Mouse (Mus musculus) retina, postnatal 7 days (tissue): ENCODE measurements around the gene Gm32742.
"Not testable (repeated sequence)": the region's sequence is repeated elsewhere in the genome, so short reads cannot be mapped to it uniquely, and the experiment has no call there.

Experiments
- DNase-seq: peaks from one replicate; pipeline ENCODE4 v3.0.0-alpha.2; 2012; ENCODE audit warnings: low read depth, low spot score

Gene Gm32742

DNA sequence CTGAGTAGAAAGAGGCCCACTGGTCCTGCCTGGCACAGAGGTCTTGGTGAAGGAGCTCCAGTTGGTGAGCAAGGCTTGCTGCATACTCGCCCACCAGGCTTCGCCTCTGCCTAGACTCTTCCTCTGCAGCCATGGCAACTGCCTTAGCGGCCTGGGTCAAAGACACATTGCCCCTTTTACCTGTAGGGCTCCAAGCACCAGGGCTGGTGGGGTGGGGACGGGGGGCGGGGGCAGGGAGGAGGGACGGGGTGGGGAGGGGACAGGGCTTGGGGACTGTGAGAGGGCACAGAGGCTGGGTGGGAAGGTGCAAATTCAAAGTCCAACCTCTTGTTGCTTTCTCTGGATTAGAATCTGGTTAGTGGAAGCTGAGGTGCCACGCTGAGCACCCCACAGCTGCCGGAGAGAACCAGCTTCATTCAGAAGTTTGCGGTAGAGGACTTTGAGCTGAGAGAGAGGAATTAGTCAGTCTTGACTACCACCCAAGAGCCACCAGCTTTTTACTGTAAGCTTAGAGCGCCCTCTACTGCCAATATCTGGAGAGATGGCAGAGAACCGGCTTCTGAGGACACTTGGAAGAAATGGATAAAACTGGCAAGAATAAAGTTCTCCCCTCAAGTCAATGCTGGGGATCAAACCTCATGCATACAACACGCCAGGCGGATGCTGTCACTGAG is 13.1 kb downstream of the Gm32742 start:
- peak; percentile 62 for DNase-seq

DNA sequence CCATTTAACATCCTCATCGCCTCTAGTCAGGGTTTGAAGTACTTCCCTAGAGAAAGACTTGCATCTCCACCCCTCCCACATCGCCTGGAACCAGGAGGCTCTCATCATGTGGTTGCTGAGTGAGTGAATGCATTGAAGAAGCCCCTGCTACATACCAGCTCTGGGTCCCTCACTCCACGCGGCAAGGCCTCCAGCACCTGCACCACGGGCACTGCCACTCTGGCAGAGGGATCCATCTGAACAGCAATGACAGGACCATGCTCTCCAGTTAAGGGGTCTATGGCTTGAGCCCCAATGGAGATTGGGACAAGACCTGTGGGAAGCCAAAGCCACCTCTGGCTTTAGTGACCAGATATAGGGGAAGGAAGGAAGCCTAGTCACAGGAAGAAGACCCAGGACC is 18.0 kb downstream of the Gm32742 start:
- no peak for DNase-seq

DNA sequence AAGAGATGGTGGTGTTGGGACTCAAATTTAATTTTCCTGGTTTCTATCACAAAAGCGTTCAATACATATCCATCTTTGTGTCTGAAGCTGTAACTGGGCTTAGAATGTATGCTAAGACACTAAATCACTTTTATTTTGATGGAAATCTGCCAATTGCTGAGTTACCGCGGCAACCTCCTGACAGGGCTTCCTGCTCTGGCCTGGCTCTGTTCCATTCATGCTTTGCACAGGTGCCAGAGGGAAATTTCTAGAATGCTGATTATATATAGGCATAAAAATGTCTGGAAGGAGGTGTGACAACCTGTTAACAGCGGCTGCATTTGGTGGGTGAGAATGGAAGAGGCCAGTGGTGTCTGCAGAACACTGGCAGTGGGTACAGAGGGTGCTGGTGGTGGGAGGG is 18.8 kb downstream of the Gm32742 start:
- no peak for DNase-seq

DNA sequence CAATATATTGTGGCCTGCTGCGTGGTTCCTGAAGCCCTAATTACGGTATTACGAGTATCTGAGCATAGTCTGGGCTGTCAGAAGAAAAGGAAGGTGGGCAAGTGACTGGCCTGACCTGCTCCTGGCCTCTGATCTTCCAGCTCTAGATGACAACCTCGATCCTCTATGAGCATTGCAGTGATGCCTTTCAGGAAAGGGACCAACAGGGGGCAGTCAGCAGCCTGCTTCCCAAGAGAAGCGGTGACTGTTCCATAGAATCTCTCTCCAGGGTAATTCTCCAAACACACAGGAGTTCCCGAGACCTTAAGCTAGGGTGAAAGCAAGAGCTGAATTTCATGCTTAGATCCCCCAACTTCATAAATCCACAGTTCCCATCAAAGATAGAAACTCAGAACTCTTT is 21.1 kb downstream of the Gm32742 start:
- DNase-seq: no peak

DNA sequence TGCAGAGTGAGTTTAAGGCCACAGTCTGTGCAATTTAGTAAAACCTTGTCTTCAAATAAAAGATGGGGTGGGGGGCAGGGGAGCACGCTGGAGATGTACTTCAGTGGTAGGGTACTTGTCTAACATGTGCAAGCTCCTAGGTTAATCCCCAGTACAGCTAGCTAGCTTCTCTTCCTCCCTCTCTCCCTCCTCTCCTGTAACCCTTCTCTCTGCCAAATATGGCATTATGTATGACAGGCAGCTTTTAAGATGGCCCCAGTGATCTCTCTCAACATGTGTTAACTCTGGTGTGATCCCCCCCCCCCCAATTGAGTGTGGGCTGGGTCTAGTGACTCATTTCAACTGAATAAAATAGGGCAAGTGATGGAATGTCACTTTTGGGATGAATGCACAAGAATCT is 21.9 kb downstream of the Gm32742 start:
- DNase-seq: no peak

DNA sequence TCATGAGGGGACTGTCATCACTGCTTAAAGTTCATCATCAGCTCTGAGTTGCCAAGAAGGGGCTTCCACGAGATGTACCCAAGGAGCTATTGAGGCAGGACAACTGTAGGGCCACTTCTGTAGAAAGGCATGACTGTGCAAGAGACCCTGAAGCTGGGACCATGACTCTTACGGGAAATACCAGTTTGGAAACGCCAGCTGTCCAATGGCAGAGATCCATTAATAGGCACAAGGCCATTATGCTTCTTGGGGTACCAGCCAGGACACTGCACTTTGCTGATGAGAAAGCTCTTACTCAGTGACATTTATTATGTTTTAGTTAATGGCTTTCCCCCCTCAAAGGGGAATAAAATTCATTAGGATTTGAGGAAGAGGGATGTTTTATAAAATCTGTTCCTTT is 24.6 kb downstream of the Gm32742 start:
- DNase-seq: no peak

DNA sequence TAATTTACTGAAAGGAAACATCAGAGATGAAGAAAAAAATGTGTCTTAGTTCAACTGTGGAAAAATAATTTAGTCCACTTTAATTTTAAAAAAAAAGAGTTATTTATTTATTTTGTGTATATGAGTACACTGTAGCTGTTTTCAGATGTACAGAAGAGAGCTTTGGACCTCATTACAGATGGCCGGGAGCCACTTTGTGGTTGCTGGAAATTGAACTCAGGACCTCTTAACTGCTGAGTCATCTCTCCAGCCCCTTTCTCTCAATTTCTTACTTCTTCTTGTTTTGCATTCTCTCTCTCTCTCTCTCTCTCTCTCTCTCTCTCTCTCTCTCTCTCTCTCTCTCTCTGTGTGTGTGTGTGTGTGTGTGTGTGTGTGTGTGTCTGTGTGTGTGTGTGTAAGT is 25.9 kb downstream of the Gm32742 start:
- not testable (repeated sequence) for DNase-seq

DNA sequence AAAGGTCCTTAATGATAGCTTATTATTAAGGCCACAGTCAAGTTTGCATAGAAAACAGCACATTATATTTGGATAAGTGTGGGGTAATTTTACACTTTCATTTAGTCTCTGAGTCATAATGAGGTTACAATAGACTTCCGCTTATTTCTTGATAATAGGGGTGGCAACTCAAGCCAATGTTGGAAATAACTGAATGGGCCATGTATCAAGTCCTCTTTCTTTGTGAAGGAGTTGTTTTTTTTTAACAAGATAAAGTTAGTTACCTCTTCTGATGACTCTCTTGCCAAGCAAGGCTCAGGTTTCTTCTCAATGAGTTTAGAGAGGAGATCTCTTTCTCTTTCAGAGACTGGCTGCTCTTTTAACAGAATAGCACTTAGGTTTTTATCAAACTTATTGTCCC is 27.0 kb downstream of the Gm32742 start:
- DNase-seq: no peak

DNA sequence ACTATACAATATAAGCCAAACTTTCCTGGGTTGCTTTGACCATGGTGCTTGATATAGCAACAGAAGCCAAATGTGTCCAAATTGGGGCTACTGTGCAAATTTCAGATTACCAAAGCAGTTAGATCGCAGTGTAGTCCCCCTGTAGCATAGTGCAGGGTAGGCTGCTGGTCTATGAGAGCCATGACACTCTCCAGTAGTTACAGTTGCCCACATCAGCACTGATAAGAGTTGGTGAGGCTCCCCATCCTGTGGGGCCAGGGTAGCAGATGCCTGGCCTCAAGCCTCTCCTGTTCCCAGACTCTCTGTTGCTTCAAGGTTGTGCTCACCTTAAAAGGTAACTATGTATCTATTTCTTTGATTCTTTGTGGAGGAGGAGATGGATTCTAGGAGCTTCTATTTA is 27.5 kb downstream of the Gm32742 start:
- DNase-seq: no peak

DNA sequence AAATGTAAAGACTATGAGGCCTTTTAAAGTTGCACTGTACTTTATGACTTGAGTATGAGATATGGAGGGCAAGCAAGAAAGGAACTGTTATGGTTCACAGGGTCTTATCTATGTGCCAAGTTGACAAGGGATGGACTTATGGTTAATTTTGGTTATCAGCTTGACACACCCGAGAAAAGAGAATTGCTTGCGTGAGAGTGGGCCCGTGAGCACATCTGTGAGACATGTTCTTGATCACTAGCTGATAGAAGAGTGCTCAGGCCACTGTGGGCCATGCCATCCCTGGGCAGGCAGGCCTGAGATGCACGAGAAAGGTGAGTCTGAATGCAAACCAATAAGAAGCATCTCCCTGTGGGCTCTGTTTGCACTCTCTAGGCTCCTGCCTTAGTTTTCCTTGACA is 27.9 kb downstream of the Gm32742 start:
- no peak for DNase-seq

DNA sequence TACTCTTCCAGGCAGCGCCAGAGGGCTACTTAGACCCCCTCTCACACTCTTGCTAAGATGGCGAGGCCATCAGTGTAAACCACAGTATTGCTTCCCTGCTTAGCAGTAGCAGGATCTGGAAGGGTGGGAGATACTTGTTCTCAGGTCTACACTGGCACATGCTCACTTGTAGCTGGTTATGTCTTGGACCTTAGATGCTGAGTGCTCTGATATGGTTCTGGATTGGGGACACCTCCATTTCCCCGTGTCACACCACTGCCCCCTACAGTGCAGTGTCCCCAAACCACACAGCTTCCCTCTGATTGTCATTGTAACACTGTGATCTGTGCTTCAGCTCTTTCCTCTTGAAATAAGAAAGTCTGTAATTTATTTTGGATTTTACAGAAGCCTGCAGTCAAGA is 28.3 kb downstream of the Gm32742 start:
- no peak for DNase-seq

DNA sequence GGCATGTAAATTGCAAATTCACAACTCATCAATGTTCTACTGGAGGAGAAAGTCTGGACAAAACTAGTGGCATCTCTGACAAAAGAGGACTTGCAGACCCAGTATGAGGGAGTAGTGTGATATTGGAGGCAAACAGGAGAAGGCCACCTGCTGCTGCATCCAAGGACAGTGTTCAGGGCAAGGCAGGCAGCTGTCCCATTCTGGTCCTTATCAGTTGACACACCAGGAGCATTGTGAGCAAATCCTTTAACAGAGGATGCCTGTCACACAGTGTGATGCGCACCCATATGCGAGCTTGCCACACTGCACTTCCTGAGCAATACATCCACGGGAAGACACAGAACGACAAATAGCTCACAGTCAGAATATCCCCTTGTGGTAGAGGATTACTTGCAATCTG is 50.5 kb downstream of the Gm32742 start:
- no peak for DNase-seq

DNA sequence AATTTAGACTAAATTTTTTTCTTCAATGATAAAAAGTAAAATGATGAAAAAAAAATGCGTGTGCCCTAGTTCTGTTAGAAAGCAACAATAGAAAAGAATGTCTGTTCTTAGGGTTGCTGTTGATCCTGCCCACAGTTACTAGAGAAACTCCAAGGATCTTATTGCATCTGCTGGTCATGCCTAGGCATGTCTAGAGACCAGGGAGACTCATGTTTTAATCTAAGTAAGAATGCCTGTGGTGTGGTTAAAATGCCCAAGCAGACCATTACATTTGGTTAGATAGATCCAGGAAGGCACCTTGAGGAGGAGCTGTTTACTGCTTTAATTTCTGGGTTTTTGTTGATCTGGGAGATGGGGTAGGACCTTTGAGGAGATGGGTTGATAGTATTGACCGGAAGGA is 59.6 kb downstream of the Gm32742 start:
- DNase-seq: no peak

DNA sequence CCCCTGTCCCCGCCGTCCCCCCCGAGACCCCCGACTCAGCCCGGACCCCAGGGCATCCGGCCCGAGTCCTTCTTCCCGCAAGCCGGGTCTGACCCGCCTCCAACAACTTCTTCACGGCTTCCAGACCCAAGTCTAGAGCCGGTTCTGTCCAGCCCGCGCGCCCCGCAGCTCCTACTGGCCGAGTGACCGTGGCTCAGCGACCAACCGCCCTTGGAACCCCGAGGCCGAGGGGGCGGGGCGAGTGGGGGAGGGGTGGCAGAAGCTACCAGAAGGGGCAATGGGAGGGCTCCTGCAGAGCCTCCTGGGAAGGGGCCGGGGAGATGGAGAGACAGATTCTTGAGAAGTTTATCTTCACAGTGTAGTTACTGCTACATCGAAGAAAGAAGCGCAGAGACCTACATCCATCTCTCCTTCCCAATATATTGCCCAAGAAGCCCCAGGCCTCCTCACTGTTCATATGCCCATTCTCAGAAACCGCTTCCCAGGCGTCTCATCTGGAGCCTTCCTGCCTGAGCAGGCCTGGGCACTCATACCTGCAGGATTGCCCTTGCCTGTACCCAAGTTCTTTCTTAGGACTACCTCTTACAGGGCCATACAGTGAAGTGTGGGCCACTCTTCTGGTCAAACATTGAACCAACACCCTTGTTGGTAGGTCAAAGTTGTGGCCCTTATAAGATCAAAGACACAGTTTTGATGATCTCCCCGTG is 61.4 kb downstream of the Gm32742 start:
- peak; percentile 23 for DNase-seq

DNA sequence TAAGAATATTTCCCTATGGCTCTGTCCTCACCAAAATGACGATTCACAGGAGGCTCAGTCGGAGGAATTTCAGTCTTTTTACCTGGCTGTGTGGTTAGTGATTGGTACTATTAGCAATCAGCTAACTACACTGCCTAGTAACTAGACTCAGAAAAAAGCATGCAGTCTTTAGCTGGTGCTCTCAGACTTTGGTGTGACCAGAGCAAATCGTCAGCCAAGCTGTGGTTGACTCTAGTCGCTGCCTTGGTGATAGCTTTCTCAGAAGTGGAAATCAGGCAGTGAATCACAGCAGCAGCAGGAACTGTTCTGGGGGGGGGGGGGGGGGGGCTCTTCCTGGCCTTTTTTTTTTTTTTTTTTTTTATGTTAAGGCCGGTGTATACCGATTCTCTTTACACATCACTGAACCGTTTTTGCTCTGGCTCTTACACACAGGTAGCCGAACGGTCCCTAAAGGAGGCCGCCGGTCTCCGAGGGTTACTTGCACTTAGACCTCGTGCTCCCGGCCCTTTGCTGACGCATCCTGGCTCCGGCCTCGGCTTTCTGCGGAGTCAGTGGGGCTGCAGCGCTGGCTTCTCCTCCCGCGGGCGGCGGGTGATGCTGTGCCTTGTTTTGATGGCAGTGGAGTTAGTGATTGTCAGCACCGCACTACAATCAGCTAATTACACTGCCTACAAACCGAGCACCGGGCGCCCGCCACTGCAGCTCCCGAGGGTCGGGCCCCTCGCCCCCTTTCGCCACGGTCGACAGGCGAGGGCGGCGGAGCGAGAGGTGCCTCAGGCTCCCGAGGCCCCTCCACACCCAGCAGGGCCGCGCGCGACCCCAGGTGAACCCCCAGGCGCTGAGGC is 62.1 kb downstream of the Gm32742 start:
- peak; percentile 6 for DNase-seq

DNA sequence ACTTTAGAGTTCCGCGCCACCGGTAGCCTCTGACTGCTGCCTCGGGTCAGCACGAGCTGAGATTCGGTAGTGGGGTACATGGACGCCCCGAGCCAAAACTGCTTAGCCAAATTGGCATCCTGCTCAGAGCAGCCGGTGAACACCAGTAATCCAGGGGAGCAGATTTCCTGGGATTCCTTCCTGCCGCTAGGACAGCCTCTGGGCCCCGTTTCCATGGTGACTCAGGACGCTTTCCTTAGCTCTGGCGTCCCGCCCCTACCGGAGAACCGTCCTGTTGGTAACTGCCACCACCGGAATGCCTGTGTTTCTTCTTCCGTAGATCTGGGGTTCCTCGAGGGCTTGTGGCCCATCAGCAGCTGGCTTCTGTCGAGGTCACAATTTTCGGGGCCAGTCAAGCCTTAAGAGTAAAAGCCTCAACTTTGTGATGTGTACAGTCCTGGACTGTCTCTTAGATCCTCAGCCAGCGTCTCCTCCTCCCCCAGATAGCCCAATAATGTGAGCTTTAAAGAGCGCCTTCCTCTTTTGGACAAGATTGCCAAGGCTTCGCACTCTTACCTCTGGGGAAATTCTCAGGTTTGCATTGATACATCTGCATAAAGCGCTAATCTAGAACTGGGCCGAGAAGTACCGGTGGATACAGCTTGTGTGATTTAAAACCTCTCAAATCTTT is 63.4 kb downstream of the Gm32742 start, which contains the start of gene 4833427G06Rik:
Gene 4833427G06Rik, minus strand, starts transcription at position 323 of the 670 bp plus-strand sequence.
- peak; percentile 20 for DNase-seq

DNA sequence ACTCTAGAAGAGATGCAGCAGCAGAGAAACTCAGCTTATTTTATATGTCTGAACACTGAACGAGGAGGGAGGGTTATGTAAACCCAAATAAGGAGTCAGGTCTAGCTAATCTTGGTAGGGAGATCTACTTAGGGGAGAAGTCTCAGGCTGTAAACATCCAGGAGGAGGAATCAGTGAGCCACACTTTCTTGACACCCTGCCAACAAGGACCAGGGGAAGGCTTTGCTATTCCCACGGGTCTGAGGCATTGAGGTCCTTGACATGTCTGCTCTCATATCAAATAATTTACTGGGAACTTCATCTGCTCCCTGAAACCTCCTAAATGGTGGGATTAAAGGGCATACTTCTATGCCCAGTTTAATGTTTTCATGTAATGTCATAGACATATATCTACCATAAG is 69.0 kb downstream of the Gm32742 start:
- DNase-seq: no peak

DNA sequence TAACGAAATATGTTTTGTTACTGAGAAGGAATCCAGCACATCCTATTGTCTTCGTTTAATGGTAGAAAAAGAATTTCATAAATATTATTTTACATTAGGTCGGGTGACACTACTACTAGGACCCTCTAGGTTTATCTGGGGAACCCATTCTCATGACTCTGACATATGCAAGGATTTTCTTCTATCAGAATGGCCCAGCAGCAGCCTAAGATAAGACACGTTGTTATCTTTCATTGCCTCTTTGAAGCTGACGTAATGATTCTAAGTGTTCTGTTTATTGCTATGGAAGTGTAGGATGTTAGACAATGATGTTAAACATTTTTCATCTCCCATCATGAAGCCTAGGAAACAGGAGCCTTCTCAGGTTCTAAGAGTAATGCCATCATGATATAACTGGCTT is 71.6 kb downstream of the Gm32742 start:
- no peak for DNase-seq

DNA sequence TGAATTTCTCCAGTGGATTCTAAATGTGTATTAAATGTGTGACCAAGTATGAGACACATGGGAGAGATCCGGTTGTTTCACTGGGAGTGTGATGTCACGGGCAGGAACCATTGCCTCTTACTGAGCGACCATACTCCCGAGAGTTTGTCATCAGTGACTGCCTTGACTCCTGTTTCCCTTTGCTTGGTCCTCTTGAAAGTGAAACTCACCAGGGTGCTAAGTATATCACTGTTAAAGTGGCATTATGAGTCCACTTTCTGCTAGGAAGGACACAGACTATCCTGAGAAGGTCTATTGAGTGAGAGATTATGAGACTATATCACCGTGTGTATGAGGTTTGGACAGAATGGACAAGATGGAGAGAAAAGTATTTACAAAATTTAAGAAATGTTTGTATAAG is 83.7 kb downstream of the Gm32742 start:
- DNase-seq: no peak
